Mouse (Mus musculus) forebrain, embryonic 16.5 days (tissue): ENCODE data around the gene Dcxr. TPM values are rescaled to one million over a fixed set of nuclear protein-coding genes. Genes with fewer than 3 reads are reported as not detected.
"Not testable (repeated sequence)": the region's sequence is repeated elsewhere in the genome, so short reads cannot be mapped to it uniquely, and the experiment has no call there.

Source experiments
- ATAC-seq: fragments of 200-750 bp; cut with Nextera tagmentation; 2 replicates; pipeline ENCODE4 v1.8.0; 2017; ENCODE audit warnings: mild to moderate bottlenecking, moderate library complexity
- H3K27ac ChIP-seq: fragments of 300-500 bp; sonication (generic); 2 replicates; pipeline ENCODE4 v1.5.1; 2014; ENCODE audit warnings: low read length, control low read depth
- H3K27me3 ChIP-seq: fragments of 300-500 bp; sonication (generic); replicated peaks from 2 replicates; pipeline ENCODE4 v1.6.1; 2014; ENCODE audit warnings: low read length; ENCODE audit not compliant: control insufficient read depth, insufficient read depth
- H3K36me3 ChIP-seq: fragments of 300-500 bp; sonication (generic); 2 replicates; pipeline ENCODE4 v1.6.1; 2014; ENCODE audit not compliant: control insufficient read depth, insufficient read depth
- H3K4me1 ChIP-seq: fragments of 300-500 bp; sonication (generic); replicated peaks from 2 replicates; pipeline ENCODE4 v1.6.1; 2014; ENCODE audit warnings: low read length; ENCODE audit not compliant: control insufficient read depth, insufficient read depth
- H3K4me2 ChIP-seq: fragments of 300-500 bp; sonication (generic); 2 replicates; pipeline ENCODE4 v1.6.1; 2014; ENCODE audit warnings: mild to moderate bottlenecking, low read length, control low read depth
- H3K4me3 ChIP-seq: fragments of 300-500 bp; sonication (generic); replicated peaks from 2 replicates; pipeline ENCODE4 v1.5.1; 2014; ENCODE audit warnings: mild to moderate bottlenecking, low read length, control low read depth
- H3K9ac ChIP-seq: fragments of 300-500 bp; sonication (generic); replicated peaks from 2 replicates; pipeline ENCODE4 v1.6.1; 2014; ENCODE audit warnings: low read depth, low read length, control low read depth
- H3K9me3 ChIP-seq: fragments of 300-500 bp; sonication (generic); 2 replicates; pipeline ENCODE4 v1.6.1; 2016; ENCODE audit warnings: low read length; ENCODE audit not compliant: control insufficient read depth
- WGBS: fragments of 180-500 bp; shearing (Covaris S2); extraction: QIAGEN DNeasy Blood & Tissue Kit; methylation state at CpG from one replicate; pipeline ENCODE4 v1.1.7; 2014; 5-methylcytosine and 5-hydroxymethylcytosine counted together
- polyA plus RNA-seq: library from polyadenylated mRNA; unstranded; fragments of >200 nt; fragmentation: Nextera tagmentation; extraction: Ambion mirVana; gene quantifications from 2 replicates; pipeline ENCODE4 v1.2.1, GENCODE M21; 2015

Dcxr gene
- polyA plus RNA-seq, 1 experiment from 2014 or later: 7.6 TPM

DNA sequence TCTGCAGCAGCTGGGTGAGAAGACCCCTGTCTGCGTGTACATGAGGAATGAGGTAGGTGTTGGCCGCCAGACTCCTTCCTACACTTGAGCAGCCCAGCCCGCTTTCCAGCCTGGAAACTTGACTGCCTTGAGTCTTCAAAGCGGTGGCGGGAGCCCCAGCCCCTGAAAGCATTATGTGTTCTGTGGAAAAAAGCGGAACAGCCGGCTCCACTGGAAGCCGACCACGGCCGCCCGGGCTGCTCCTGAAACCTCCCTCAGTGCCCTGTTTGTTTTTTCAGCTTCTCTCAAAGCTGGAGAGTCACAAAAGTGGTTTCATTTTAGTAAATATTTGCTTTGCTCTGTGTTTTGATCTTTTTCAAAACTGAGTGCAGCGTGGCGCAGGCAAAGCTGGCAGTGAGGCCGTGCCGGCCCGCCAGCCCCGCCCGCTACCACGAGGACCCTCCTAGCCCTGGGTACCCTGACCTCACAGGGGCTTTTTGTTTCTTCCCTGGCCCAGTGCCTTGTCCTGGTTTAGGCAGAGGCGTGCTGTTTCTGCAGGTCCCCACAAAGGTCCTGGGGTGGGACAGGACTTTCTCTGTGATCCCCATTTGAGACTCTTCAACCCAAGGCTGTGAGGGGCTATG is 40.3 kb downstream of the Dcxr start:
- no peak overlapping the region for H3K27ac ChIP-seq
- no peak for ATAC-seq
- H3K27me3 ChIP-seq: no peaks in the 10 kb centered on the region
- no peaks in the 10 kb centered on the region for H3K9me3 ChIP-seq
- no peak overlapping the region for H3K9ac ChIP-seq
- H3K36me3 ChIP-seq: peaks cover 16% of the 10 kb centered on the region; the same call in 1 of the 2 replicates
- no peak overlapping the region for H3K4me3 ChIP-seq
- 74% methylated on average over 20 of the region's 20 CpGs for WGBS
- no peak overlapping the region for H3K4me2 ChIP-seq
- no peaks in the 10 kb centered on the region for H3K4me1 ChIP-seq

- WGBS: 85% methylated on average over 2 of the region's 2 CpGs
- Histone ChIP-seq H3K9me3 (no peaks in the 10 kb centered on the region), H3K4me1 (no peaks in the 10 kb centered on the region), H3K27ac (no peak overlapping the region), H3K9ac (no peak overlapping the region), H3K36me3 (peaks cover 19% of the 10 kb centered on the region; the same call in 1 of the 2 replicates), H3K4me2 (no peak overlapping the region), H3K27me3 (no peaks in the 10 kb centered on the region), H3K4me3 (no peak overlapping the region)
- ATAC-seq: no peak
These were observed 42.4 kb downstream of the Dcxr start for GRCm38 (mm10) chr11:120684660-120685059.

- Histone ChIP-seq H3K9me3 (no peaks in the 10 kb centered on the region), H3K4me3 (no peak overlapping the region), H3K4me1 (no peaks in the 10 kb centered on the region), H3K27ac (no peak overlapping the region), H3K27me3 (no peaks in the 10 kb centered on the region), H3K9ac (no peak overlapping the region; the same call in 1 of the 2 replicates), H3K4me2 (no peak overlapping the region), H3K36me3 (peaks cover 16% of the 10 kb centered on the region; the same call in 1 of the 2 replicates)
- 91% methylated on average over 2 of the region's 2 CpGs for WGBS
- ATAC-seq: no peak
These were observed 43.0 kb downstream of the Dcxr start for GRCm38 (mm10) chr11:120684086-120684485.

- no peak overlapping the region for H3K4me2 ChIP-seq
- H3K36me3 ChIP-seq: peaks cover 13% of the 10 kb centered on the region; the same call in 1 of the 2 replicates
- H3K9ac ChIP-seq: no peak overlapping the region; the same call in 1 of the 2 replicates
- H3K27me3 ChIP-seq: no peaks in the 10 kb centered on the region
- no peaks in the 10 kb centered on the region for H3K9me3 ChIP-seq
- H3K4me3 ChIP-seq: no peak overlapping the region
- ATAC-seq: no peak
- 90% methylated on average over 3 of the region's 3 CpGs for WGBS
- H3K4me1 ChIP-seq: no peaks in the 10 kb centered on the region
- H3K27ac ChIP-seq: no peak overlapping the region
These were observed 43.5 kb downstream of the Dcxr start for GRCm38 (mm10) chr11:120683536-120683935.

GRCm38 (mm10) chr11:120682683-120683082 is 44.4 kb downstream of the Dcxr start:
- 96% methylated on average over 5 of the region's 5 CpGs for WGBS
- Histone ChIP-seq H3K27ac (no peak overlapping the region), H3K27me3 (no peaks in the 10 kb centered on the region), H3K9me3 (no peaks in the 10 kb centered on the region), H3K36me3 (peaks cover 14% of the 10 kb centered on the region; the same call in 1 of the 2 replicates), H3K4me1 (no peaks in the 10 kb centered on the region), H3K4me2 (no peak overlapping the region), H3K4me3 (no peak overlapping the region), H3K9ac (no peak overlapping the region)
- ATAC-seq: no peak

GRCm38 (mm10) chr11:120679909-120680308 is 47.2 kb downstream of the Dcxr start:
- Histone ChIP-seq H3K9ac (no peak overlapping the region), H3K27me3 (no peaks in the 10 kb centered on the region), H3K27ac (no peak overlapping the region), H3K4me1 (no peaks in the 10 kb centered on the region; the same call in 1 of the 2 replicates), H3K4me3 (no peak overlapping the region), H3K36me3 (peaks cover 16% of the 10 kb centered on the region; the same call in 1 of the 2 replicates), H3K4me2 (no peak overlapping the region), H3K9me3 (no peaks in the 10 kb centered on the region)
- no peak for ATAC-seq
- 83% methylated on average over 3 of the region's 3 CpGs for WGBS

GRCm38 (mm10) chr11:120676951-120677350 is 50.1 kb downstream of the Dcxr start:
- ATAC-seq: no peak
- Histone ChIP-seq H3K4me3 (no peak overlapping the region), H3K27me3 (no peaks in the 10 kb centered on the region), H3K9me3 (no peaks in the 10 kb centered on the region), H3K4me1 (peaks cover 10% of the 10 kb centered on the region), H3K9ac (no peak overlapping the region), H3K4me2 (no peak overlapping the region), H3K36me3 (peaks cover 10% of the 10 kb centered on the region; the same call in 1 of the 2 replicates), H3K27ac (no peak overlapping the region)
- whole genome bisulfite sequencing: 93% methylated on average over 4 of the region's 4 CpGs

DNA sequence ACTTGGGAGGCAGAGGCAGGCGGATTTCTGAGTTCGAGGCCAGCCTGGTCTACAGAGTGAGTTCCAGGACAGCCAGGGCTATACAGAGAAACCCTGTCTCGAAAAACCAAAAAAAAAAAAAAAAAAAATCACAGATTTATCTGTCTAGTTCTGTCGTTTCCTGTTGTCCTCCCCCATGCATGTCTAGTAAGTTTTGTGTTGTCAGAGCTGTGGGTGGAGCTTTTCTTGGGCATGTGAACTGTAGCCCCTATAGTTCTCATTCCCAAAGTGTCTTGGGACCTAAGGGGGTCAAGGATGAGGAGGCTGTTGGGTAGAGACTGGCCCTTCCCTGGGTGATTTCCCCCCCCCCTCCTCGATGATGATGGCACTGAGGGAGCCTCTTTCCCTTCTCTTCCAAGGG is 51.2 kb downstream of the Dcxr start:
- H3K9me3 ChIP-seq, H3K36me3 ChIP-seq, H3K27ac ChIP-seq, H3K4me3 ChIP-seq, H3K9ac ChIP-seq, H3K4me2 ChIP-seq, ATAC-seq, H3K27me3 ChIP-seq: not testable (repeated sequence)
- H3K4me1 ChIP-seq: peaks cover 10% of the 10 kb centered on the region
- WGBS: 92% methylated on average over 4 of the region's 5 CpGs
